Mouse (Mus musculus): ENCODE data around the gene Dgkb.

The Dgkb gene

GRCm38 (mm10) chr12:38371597-38371996, 554.1 kb downstream of the Dgkb start:
- no peak for DNase-seq (ENCODE audit: low spot score)

GRCm38 (mm10) chr12:38374159-38374558, 556.6 kb downstream of the Dgkb start:
- DNase-seq (ENCODE audit: low spot score) = no peak

- DNase-seq (ENCODE audit: low spot score) = no peak
Measured at GRCm38 (mm10) chr12:38385942-38386341, 568.4 kb downstream of the Dgkb start.

GRCm38 (mm10) chr12:38386991-38387390, 569.5 kb downstream of the Dgkb start:
- DNase-seq (ENCODE audit: low spot score) = no peak

- no peak for DNase-seq (ENCODE audit: low spot score)
Measured at GRCm38 (mm10) chr12:38387654-38388053, 570.1 kb downstream of the Dgkb start.

GRCm38 (mm10) chr12:38388243-38388642, 570.7 kb downstream of the Dgkb start:
- no peak for DNase-seq (ENCODE audit: low spot score)

- DNase-seq (ENCODE audit: low spot score) = no peak
Measured at GRCm38 (mm10) chr12:38397754-38398312, 580.3 kb downstream of the Dgkb start.

- DNase-seq (ENCODE audit: low spot score) = no peak
Measured at GRCm38 (mm10) chr12:38400089-38400488, 582.6 kb downstream of the Dgkb start.

GRCm38 (mm10) chr12:38435364-38436130, 618.0 kb downstream of the Dgkb start:
- DNase-seq (ENCODE audit: low spot score) = no peak

- DNase-seq (ENCODE audit: low spot score) = no peak
Measured at GRCm38 (mm10) chr12:38436131-38436436, 618.6 kb downstream of the Dgkb start.

- no peak for DNase-seq (ENCODE audit: low spot score)
Measured at GRCm38 (mm10) chr12:38450323-38451087, 633.0 kb downstream of the Dgkb start.

GRCm38 (mm10) chr12:38451677-38452076, 634.2 kb downstream of the Dgkb start:
- no peak for DNase-seq (ENCODE audit: low spot score)

GRCm38 (mm10) chr12:38468191-38468590, 650.7 kb downstream of the Dgkb start:
- DNase-seq (ENCODE audit: low spot score) = no peak

- no peak for DNase-seq (ENCODE audit: low spot score)
Measured at GRCm38 (mm10) chr12:38468605-38469004, 651.1 kb downstream of the Dgkb start.

- DNase-seq (ENCODE audit: low spot score) = no peak
Measured at GRCm38 (mm10) chr12:38497229-38497628, 679.7 kb downstream of the Dgkb start.

GRCm38 (mm10) chr12:38500931-38501330, 683.4 kb downstream of the Dgkb start:
- no peak for DNase-seq (ENCODE audit: low spot score)

GRCm38 (mm10) chr12:38508195-38508594, 690.7 kb downstream of the Dgkb start:
- no peak for DNase-seq (ENCODE audit: low spot score)

GRCm38 (mm10) chr12:38545431-38545830, 727.9 kb downstream of the Dgkb start:
- no peak for DNase-seq (ENCODE audit: low spot score)

GRCm38 (mm10) chr12:38577141-38577540, 759.6 kb downstream of the Dgkb start:
- DNase-seq (ENCODE audit: low spot score) = no peak

- DNase-seq (ENCODE audit: low spot score) = no peak
Measured at GRCm38 (mm10) chr12:38579191-38579817, 761.8 kb downstream of the Dgkb start.

GRCm38 (mm10) chr12:38586368-38586865, 768.9 kb downstream of the Dgkb start:
- no peak for DNase-seq (ENCODE audit: low spot score)

GRCm38 (mm10) chr12:38589951-38590350, 772.4 kb downstream of the Dgkb start:
- no peak for DNase-seq (ENCODE audit: low spot score)

GRCm38 (mm10) chr12:38593653-38594052, 776.1 kb downstream of the Dgkb start:
- no peak for DNase-seq (ENCODE audit: low spot score)

Data from urinary bladder, postnatal 14 days (tissue).